Mouse (Mus musculus) layer of hippocampus, adult 2 months (tissue): ENCODE results near the gene Myo9a. TPM values are rescaled to one million over a fixed set of nuclear protein-coding genes. Genes with fewer than 3 reads are reported as not detected.
A peak's percentile ranks its signal among the peaks of the same experiment; 100 is the strongest.
"Not testable (repeated sequence)": the region's sequence is repeated elsewhere in the genome, so short reads cannot be mapped to it uniquely, and the experiment has no call there.

ENCODE experiments used
- DNase-seq, 2 experiments: peaks; one replicate each; pipeline ENCODE4 v3.0.0; 2022; ENCODE audit warnings: low spot score in 2 of 2
- H3K27ac ChIP-seq: fragments of 200-600 bp; 2 replicates; pipeline ENCODE4 v1.8.1; 2022
- H3K4me3 ChIP-seq: fragments of 200-600 bp; 2 replicates; pipeline ENCODE4 v1.8.1; 2022; ENCODE audit warnings: mild to moderate bottlenecking
- CTCF ChIP-seq: fragments of 200-600 bp; conservative IDR thresholded peaks from 2 replicates; pipeline ENCODE4 v1.8.1; 2022; ENCODE audit warnings: antibody characterized with exemption, mild to moderate bottlenecking, moderate library complexity
- total RNA-seq, 2 experiments: library from RNA; stranded (reverse); gene quantifications; 2 replicates each; pipeline ENCODE4 v1.2.3; 2021

Myo9a gene
- total RNA-seq, 2 experiments from 2014 or later, result 70.0 to 71.1 TPM

GRCm38 (mm10) chr9:59948691-59949250 is 198.1 kb downstream of the Myo9a start:
- TF ChIP-seq CTCF, result no peak
- Histone ChIP-seq H3K4me3 (no peak overlapping the region), H3K27ac (no peak overlapping the region)
- no peak for DNase-seq

- H3K27ac ChIP-seq, result no peak overlapping the region
- no peak for TF ChIP-seq CTCF
- no peak for DNase-seq
- H3K4me3 ChIP-seq, result no peak overlapping the region
Measured at GRCm38 (mm10) chr9:59949511-59949910, 198.8 kb downstream of the Myo9a start.

- TF ChIP-seq CTCF, result no peak
- no peak overlapping the region for H3K27ac ChIP-seq
Measured at GRCm38 (mm10) chr9:59949981-59950380, 199.3 kb downstream of the Myo9a start.

GRCm38 (mm10) chr9:59951001-59951750 is 200.5 kb downstream of the Myo9a start:
- no peak for DNase-seq
- no peak overlapping the region for H3K4me3 ChIP-seq
- TF ChIP-seq CTCF, result no peak
- no peak overlapping the region for H3K27ac ChIP-seq

More at GRCm38 (mm10) chr9:59949981-59950380, 199.3 kb downstream of the Myo9a start:
- no peak overlapping the region for H3K4me3 ChIP-seq
- DNase-seq, result no peak

GRCm38 (mm10) chr9:59951943-59952342 is 201.2 kb downstream of the Myo9a start:
- no peak for DNase-seq
- Histone ChIP-seq H3K27ac (no peak overlapping the region), H3K4me3 (no peak overlapping the region)
- no peak for TF ChIP-seq CTCF

- DNase-seq, result no peak
- no peak for TF ChIP-seq CTCF
- H3K27ac ChIP-seq, result no peak overlapping the region
- H3K4me3 ChIP-seq, result no peak overlapping the region
Measured at GRCm38 (mm10) chr9:59952515-59953070, 201.9 kb downstream of the Myo9a start.

GRCm38 (mm10) chr9:59953556-59953955 is 202.9 kb downstream of the Myo9a start:
- DNase-seq, result no peak
- no peak overlapping the region for H3K27ac ChIP-seq
- TF ChIP-seq CTCF, result no peak
- H3K4me3 ChIP-seq, result no peak overlapping the region

GRCm38 (mm10) chr9:59955199-59955598 is 204.5 kb downstream of the Myo9a start:
- no peak overlapping the region for H3K27ac ChIP-seq
- DNase-seq, result no peak
- TF ChIP-seq CTCF, result no peak
- no peak overlapping the region for H3K4me3 ChIP-seq

- DNase-seq, result no peak
- H3K27ac ChIP-seq, result no peak overlapping the region
- no peak for TF ChIP-seq CTCF
- H3K4me3 ChIP-seq, result no peak overlapping the region
Measured at GRCm38 (mm10) chr9:59955692-59956091, 205.0 kb downstream of the Myo9a start.

- no peak for DNase-seq
- H3K4me3 ChIP-seq, result no peak overlapping the region
- no peak for TF ChIP-seq CTCF
- no peak overlapping the region for H3K27ac ChIP-seq
Measured at GRCm38 (mm10) chr9:59956496-59956895, 205.8 kb downstream of the Myo9a start.

GRCm38 (mm10) chr9:59958115-59958514 is 207.4 kb downstream of the Myo9a start:
- not testable (repeated sequence) for H3K4me3 ChIP-seq, DNase-seq, H3K27ac ChIP-seq

- TF ChIP-seq CTCF, result peak; percentile 92
- H3K4me3 ChIP-seq, result no peak overlapping the region
- peak; percentile 39 to 68 for DNase-seq
- no peak overlapping the region for H3K27ac ChIP-seq
Measured at GRCm38 (mm10) chr9:59959276-59959675, 208.6 kb downstream of the Myo9a start.

- Histone ChIP-seq H3K4me3 (no peak within 1 kb of the TSS), H3K27ac (no peak within 1 kb of the TSS)
- DNase-seq, result no peak
- TF ChIP-seq CTCF, result no peak
Measured at GRCm38 (mm10) chr9:59960559-59960958, 209.9 kb downstream of the Myo9a start, which contains the start of gene Nr2e3. Nr2e3 (minus strand) TSS chr9:59960659.
